Mouse (Mus musculus): ENCODE measurements around the gene Oasl2. TPM values are rescaled to one million over a fixed set of nuclear protein-coding genes. Genes with fewer than 3 reads are reported as not detected.
"Not testable (repeated sequence)": the region's sequence is repeated elsewhere in the genome, so short reads cannot be mapped to it uniquely, and the experiment has no call there.

Gene Oasl2
- total and polyA plus RNA-seq, 2 experiments from 2014 or later, result 4.7 to 6.3 TPM

DNA sequence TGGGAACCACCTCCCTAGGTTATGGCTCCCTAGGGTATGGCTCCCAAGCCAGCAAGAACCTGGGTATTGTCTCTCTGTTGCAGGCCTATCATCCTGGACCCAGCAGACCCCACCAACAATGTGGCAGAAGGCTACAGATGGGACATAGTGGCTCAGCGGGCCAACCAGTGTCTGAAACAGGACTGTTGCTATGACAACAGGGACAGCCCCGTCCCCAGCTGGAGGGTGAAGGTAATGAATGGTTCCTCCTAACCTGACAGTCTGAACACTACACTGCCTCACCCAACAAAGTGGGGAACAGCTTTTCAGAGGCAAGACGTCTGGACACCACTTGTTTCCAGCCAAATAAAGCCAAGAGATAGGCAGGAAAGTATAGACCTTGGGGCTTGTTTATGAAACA lies 39.1 kb downstream of the Oasl2 start:
- no peaks in the 10 kb centered on the region for H3K4me1 ChIP-seq (ENCODE audit: insufficient read depth, low read length)
- 10% methylated on average over 3 of the region's 3 CpGs for WGBS

GRCm38 (mm10) chr5:114941138-114941537 lies 44.4 kb downstream of the Oasl2 start:
- not testable (repeated sequence) for H3K9ac ChIP-seq (replicated peaks; ENCODE audit: low read length); H3K4me3 ChIP-seq (ENCODE audit: low read length); DNase-seq (ENCODE audit: low spot score); H3K27ac ChIP-seq; ATAC-seq; H3K36me3 ChIP-seq (ENCODE audit: insufficient read depth, low read length); H3K9me3 ChIP-seq (ENCODE audit: low read length); H3K4me1 ChIP-seq (ENCODE audit: insufficient read depth, low read length); H3K27me3 ChIP-seq (ENCODE audit: insufficient read depth, low read length)
- WGBS, result 62% methylated on average over 3 of the region's 3 CpGs
- H3K4me2 ChIP-seq (ENCODE audit: low read depth, low read length), result peak overlapping the region; percentile 73; the same call in 1 of the 2 replicates
- peak; percentile 37; the same call in 1 of the 2 replicates for TF ChIP-seq CTCF (IDR thresholded peaks at IDR 0.05; ENCODE audit: low read depth)

More for the DNA sequence above, 39.1 kb downstream of the Oasl2 start:
- H3K4me2 ChIP-seq (ENCODE audit: low read depth, low read length), result no peak overlapping the region
- H3K4me3 ChIP-seq (ENCODE audit: low read length), result no peak overlapping the region
- no peak overlapping the region for H3K9ac ChIP-seq (replicated peaks; ENCODE audit: low read length)
- peak; percentile 51 for DNase-seq (ENCODE audit: low spot score)
- no peaks in the 10 kb centered on the region for H3K9me3 ChIP-seq (ENCODE audit: low read length)
- no peak overlapping the region for H3K27ac ChIP-seq
- no peak for TF ChIP-seq CTCF (IDR thresholded peaks at IDR 0.05; ENCODE audit: low read depth)
- no peak for ATAC-seq
- no peaks in the 10 kb centered on the region for H3K27me3 ChIP-seq (ENCODE audit: insufficient read depth, low read length)
- no peaks in the 10 kb centered on the region for H3K36me3 ChIP-seq (ENCODE audit: insufficient read depth, low read length)

DNA sequence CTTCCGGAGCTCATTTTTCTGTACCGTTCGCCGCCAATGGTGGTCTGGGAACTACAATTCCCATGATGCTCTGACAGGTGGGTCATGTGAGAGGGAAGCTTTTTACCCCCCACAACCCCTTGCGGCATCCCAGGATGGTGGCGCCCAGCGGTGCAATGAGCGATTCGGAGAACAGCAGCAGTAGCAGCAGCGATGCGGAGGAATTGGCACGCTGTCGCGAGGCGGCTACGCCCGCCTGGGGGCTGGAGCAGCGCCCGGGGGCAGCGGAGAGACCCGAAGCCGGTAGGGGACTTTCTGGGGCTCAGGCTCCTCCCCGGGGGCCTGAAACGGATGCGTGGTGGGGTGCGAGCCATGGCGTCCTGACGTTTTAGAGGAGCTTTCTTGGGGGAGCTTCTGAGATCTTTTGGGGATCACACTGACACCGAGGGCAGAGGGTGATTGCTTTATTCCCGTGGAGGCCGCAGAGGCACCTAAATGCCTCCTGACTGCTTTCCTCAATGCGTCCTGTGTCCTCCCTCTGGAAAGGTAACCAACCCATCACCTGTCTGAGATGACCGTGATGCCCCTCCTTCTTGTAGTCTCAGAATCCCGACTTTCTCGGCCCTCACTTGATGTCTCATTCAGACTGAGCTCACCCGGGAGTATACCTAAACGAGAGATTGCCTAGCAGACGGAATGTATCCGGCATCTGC lies 45.5 kb downstream of the Oasl2 start, which contains the start of gene 2210016L21Rik:
Gene 2210016L21Rik, plus strand, starts transcription at position 85 of the 692 bp plus-strand sequence.
- 1% methylated on average over 39 of the region's 39 CpGs for WGBS
- TF ChIP-seq CTCF (IDR thresholded peaks at IDR 0.05; ENCODE audit: low read depth), result peak; percentile 55
- DNase-seq (ENCODE audit: low spot score), result peak; percentile 96
- Histone ChIP-seq H3K9me3 (ENCODE audit: low read length) (no peaks in the 10 kb centered on the region), H3K4me3 (ENCODE audit: low read length) (peak within 1 kb of the TSS; percentile 92), H3K9ac (replicated peaks; ENCODE audit: low read length) (peak within 1 kb of the TSS; percentile 92), H3K36me3 (ENCODE audit: insufficient read depth, low read length) (peaks cover 15% of the 10 kb centered on the region; the same call in 1 of the 2 replicates), H3K27me3 (ENCODE audit: insufficient read depth, low read length) (no peaks in the 10 kb centered on the region), H3K4me1 (ENCODE audit: insufficient read depth, low read length) (peaks cover 5% of the 10 kb centered on the region), H3K27ac (peak within 1 kb of the TSS; percentile 93), H3K4me2 (ENCODE audit: low read depth, low read length) (peak within 1 kb of the TSS; percentile 73)
- peak; percentile 94 for ATAC-seq

- Histone ChIP-seq H3K4me3 (ENCODE audit: low read length) (peak overlapping the region; percentile 92), H3K4me2 (ENCODE audit: low read depth, low read length) (peak overlapping the region; percentile 73), H3K4me1 (ENCODE audit: insufficient read depth, low read length) (peaks cover 5% of the 10 kb centered on the region), H3K9me3 (ENCODE audit: low read length) (no peaks in the 10 kb centered on the region), H3K36me3 (ENCODE audit: insufficient read depth, low read length) (peaks cover 20% of the 10 kb centered on the region), H3K9ac (replicated peaks; ENCODE audit: low read length) (peak overlapping the region; percentile 92), H3K27ac (peak overlapping the region; percentile 93), H3K27me3 (ENCODE audit: insufficient read depth, low read length) (no peaks in the 10 kb centered on the region)
- WGBS, result 32% methylated on average over 4 of the region's 4 CpGs
- DNase-seq (ENCODE audit: low spot score), result no peak
- TF ChIP-seq CTCF (IDR thresholded peaks at IDR 0.05; ENCODE audit: low read depth), result no peak
- ATAC-seq, result no peak
These were observed 46.0 kb downstream of the Oasl2 start for GRCm38 (mm10) chr5:114942766-114943130.

- Histone ChIP-seq H3K9ac (replicated peaks; ENCODE audit: low read length) (no peak overlapping the region), H3K4me2 (ENCODE audit: low read depth, low read length) (no peak overlapping the region), H3K27ac (no peak overlapping the region), H3K27me3 (ENCODE audit: insufficient read depth, low read length) (no peaks in the 10 kb centered on the region), H3K4me1 (ENCODE audit: insufficient read depth, low read length) (peaks cover 5% of the 10 kb centered on the region), H3K9me3 (ENCODE audit: low read length) (no peaks in the 10 kb centered on the region), H3K4me3 (ENCODE audit: low read length) (no peak overlapping the region), H3K36me3 (ENCODE audit: insufficient read depth, low read length) (peaks cover 36% of the 10 kb centered on the region)
- DNase-seq (ENCODE audit: low spot score) (no peak), ATAC-seq (no peak)
- TF ChIP-seq CTCF (IDR thresholded peaks at IDR 0.05; ENCODE audit: low read depth), result no peak
- 97% methylated on average over 10 of the region's 10 CpGs for WGBS
These were observed 48.3 kb downstream of the Oasl2 start for GRCm38 (mm10) chr5:114945072-114945471.

GRCm38 (mm10) chr5:114948891-114949290 lies 52.2 kb downstream of the Oasl2 start:
- Histone ChIP-seq H3K27ac (peak overlapping the region; percentile 32; the same call in 1 of the 2 replicates), H3K4me1 (ENCODE audit: insufficient read depth, low read length) (no peaks in the 10 kb centered on the region), H3K9ac (replicated peaks; ENCODE audit: low read length) (no peak overlapping the region), H3K36me3 (ENCODE audit: insufficient read depth, low read length) (peaks cover 36% of the 10 kb centered on the region), H3K9me3 (ENCODE audit: low read length) (no peaks in the 10 kb centered on the region), H3K4me2 (ENCODE audit: low read depth, low read length) (no peak overlapping the region), H3K27me3 (ENCODE audit: insufficient read depth, low read length) (no peaks in the 10 kb centered on the region), H3K4me3 (ENCODE audit: low read length) (no peak overlapping the region)
- peak; percentile 60 for DNase-seq (ENCODE audit: low spot score)
- WGBS, result 27% methylated on average over 6 of the region's 6 CpGs
- 0 out of 2 replicates have a peak, but pooled peaks have one; percentile 18 for ATAC-seq
- TF ChIP-seq CTCF (IDR thresholded peaks at IDR 0.05; ENCODE audit: low read depth), result no peak

GRCm38 (mm10) chr5:114949316-114949715 lies 52.6 kb downstream of the Oasl2 start:
- H3K9me3 ChIP-seq (ENCODE audit: low read length), result no peaks in the 10 kb centered on the region
- peak overlapping the region; percentile 32; the same call in 1 of the 2 replicates for H3K27ac ChIP-seq
- H3K4me2 ChIP-seq (ENCODE audit: low read depth, low read length), result no peak overlapping the region
- H3K36me3 ChIP-seq (ENCODE audit: insufficient read depth, low read length), result peaks cover 36% of the 10 kb centered on the region
- 26% methylated on average over 5 of the region's 5 CpGs for WGBS
- peak; percentile 51 for DNase-seq (ENCODE audit: low spot score)
- ATAC-seq, result peak; percentile 31; the same call in 1 of the 2 replicates
- H3K4me3 ChIP-seq (ENCODE audit: low read length), result no peak overlapping the region
- no peaks in the 10 kb centered on the region for H3K27me3 ChIP-seq (ENCODE audit: insufficient read depth, low read length)
- no peaks in the 10 kb centered on the region for H3K4me1 ChIP-seq (ENCODE audit: insufficient read depth, low read length)
- 0 out of 2 replicates have a peak overlapping the region, but pooled peaks have one; percentile 5 for H3K9ac ChIP-seq (replicated peaks; ENCODE audit: low read length)
- no peak for TF ChIP-seq CTCF (IDR thresholded peaks at IDR 0.05; ENCODE audit: low read depth)
